Mouse (Mus musculus): ENCODE data around the gene Slc26a8. TPM values are rescaled to one million over a fixed set of nuclear protein-coding genes. Genes with fewer than 3 reads are reported as not detected.

Gene Slc26a8
- polyA plus RNA-seq, 1 experiment from 2014 or later, result 0.58 TPM

- Histone ChIP-seq H3K36me3 (replicated peaks) (peaks cover 90% of the 10 kb centered on the region), H3K4me3 (no peak overlapping the region), H3K9me3 (no peaks in the 10 kb centered on the region), H3K27me3 (ENCODE audit: poor library complexity, severe bottlenecking) (no peaks in the 10 kb centered on the region), H3K4me1 (no peaks in the 10 kb centered on the region), H3K27ac (no peak overlapping the region)
- no peak for DNase-seq (ENCODE audit: extremely low spot score, low spot score)
- WGBS, result 88% methylated on average over 3 of the region's 3 CpGs
Measured at GRCm38 (mm10) chr17:28609543-28609942, 80.5 kb downstream of the Slc26a8 start.

DNA sequence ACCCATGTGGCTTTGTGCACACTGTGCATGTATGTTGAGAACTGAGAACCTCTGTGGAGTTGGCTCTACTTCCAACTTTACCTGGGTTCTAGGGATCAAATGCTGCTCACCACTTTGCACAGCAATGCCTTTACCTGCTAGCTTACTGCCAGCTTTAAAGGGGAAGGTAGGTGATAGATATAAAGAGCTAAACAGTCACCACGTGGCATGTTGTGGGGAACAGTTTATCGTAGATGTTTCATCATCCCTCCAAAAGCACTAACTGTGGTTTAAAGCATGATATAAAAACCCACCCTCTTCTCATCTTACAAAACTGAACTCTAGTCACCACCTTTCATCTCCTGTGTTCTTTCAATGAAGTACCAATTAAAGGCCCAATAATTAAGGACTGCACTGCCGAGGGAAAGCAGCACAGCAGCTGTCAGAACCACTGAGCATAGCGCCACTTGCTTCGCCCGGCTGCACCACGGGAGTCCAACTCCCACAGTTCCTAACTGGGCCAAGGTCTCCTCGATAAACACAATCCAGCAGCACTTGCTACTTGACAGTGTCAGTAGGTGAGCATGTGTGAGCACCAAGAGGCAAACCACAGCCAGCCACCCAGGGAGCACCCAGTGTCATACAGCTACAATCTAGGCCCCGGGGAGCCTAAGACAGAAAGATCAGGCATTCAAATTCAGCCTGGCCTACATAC, 88.3 kb downstream of the Slc26a8 start:
- Histone ChIP-seq H3K36me3 (replicated peaks) (peaks cover 98% of the 10 kb centered on the region), H3K27ac (no peak overlapping the region), H3K4me1 (no peaks in the 10 kb centered on the region), H3K27me3 (ENCODE audit: poor library complexity, severe bottlenecking) (no peaks in the 10 kb centered on the region), H3K9me3 (no peaks in the 10 kb centered on the region), H3K4me3 (no peak overlapping the region)
- no peak for DNase-seq (ENCODE audit: extremely low spot score, low spot score)
- WGBS, result 90% methylated on average over 9 of the region's 9 CpGs

DNA sequence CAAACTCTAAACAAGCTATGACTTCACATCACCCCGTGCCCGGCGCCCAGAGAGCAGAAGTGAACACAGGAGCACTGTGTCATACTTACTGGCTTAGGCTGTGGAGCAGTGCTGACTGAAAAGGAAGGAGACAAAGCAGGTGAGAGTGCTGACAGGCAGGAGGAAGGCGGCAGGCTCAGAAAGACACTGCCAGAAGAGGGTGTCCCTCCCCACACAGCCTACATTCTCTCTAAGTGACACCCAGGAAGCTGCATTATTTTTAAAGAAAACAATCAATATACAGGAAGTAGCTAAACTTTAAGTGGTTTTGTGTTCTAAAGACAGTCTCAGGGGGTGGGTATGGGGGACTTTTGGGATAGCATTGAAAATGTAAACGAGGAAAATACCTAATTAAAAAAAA, 89.3 kb downstream of the Slc26a8 start:
- no peaks in the 10 kb centered on the region for H3K4me1 ChIP-seq
- no peaks in the 10 kb centered on the region for H3K27me3 ChIP-seq (ENCODE audit: poor library complexity, severe bottlenecking)
- no peaks in the 10 kb centered on the region for H3K9me3 ChIP-seq
- 93% methylated on average over 5 of the region's 5 CpGs for WGBS
- H3K36me3 ChIP-seq (replicated peaks), result peaks cover 98% of the 10 kb centered on the region
- no peak for DNase-seq (ENCODE audit: extremely low spot score, low spot score)
- no peak overlapping the region for H3K4me3 ChIP-seq
- no peak overlapping the region for H3K27ac ChIP-seq

- Histone ChIP-seq H3K36me3 (replicated peaks) (peaks cover 97% of the 10 kb centered on the region), H3K27ac (no peak overlapping the region), H3K4me3 (no peak overlapping the region), H3K4me1 (no peaks in the 10 kb centered on the region), H3K9me3 (no peaks in the 10 kb centered on the region), H3K27me3 (ENCODE audit: poor library complexity, severe bottlenecking) (no peaks in the 10 kb centered on the region)
- WGBS, result 91% methylated on average over 4 of the region's 4 CpGs
- no peak for DNase-seq (ENCODE audit: extremely low spot score, low spot score)
Measured at GRCm38 (mm10) chr17:28593965-28594364, 96.1 kb downstream of the Slc26a8 start.

GRCm38 (mm10) chr17:28592998-28593397, 97.0 kb downstream of the Slc26a8 start:
- peak; percentile 74 for DNase-seq (ENCODE audit: extremely low spot score, low spot score)
- H3K4me1 ChIP-seq, result no peaks in the 10 kb centered on the region
- WGBS, result 38% methylated on average over 4 of the region's 4 CpGs
- no peaks in the 10 kb centered on the region for H3K27me3 ChIP-seq (ENCODE audit: poor library complexity, severe bottlenecking)
- H3K27ac ChIP-seq, result no peak overlapping the region
- H3K36me3 ChIP-seq (replicated peaks), result peaks cover 97% of the 10 kb centered on the region
- H3K9me3 ChIP-seq, result no peaks in the 10 kb centered on the region
- H3K4me3 ChIP-seq, result no peak overlapping the region

DNA sequence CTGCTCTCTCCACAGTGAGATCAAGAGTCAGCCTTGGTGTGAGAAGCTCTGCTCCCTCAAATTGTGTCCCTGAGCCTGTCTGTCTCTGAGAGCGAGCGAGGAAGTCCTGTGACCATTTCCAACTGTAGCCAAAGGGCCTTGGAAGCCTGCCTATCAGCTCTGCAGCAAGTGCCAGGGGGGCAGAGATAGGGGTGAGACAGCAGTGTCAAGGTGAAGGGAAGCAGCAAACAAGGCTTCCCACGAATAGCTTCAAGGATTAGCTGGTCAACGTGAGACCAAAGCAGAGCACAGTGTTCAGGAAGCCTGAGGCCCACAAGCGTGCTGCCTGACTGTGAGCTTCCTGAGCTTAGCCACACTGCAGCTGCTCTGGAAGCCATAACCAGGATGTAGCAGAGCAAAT, 98.6 kb downstream of the Slc26a8 start:
- Histone ChIP-seq H3K9me3 (no peaks in the 10 kb centered on the region), H3K36me3 (replicated peaks) (peaks cover 97% of the 10 kb centered on the region), H3K27me3 (ENCODE audit: poor library complexity, severe bottlenecking) (no peaks in the 10 kb centered on the region), H3K4me3 (no peak overlapping the region), H3K27ac (no peak overlapping the region), H3K4me1 (no peaks in the 10 kb centered on the region)
- WGBS, result 93% methylated on average over 5 of the region's 5 CpGs
- no peak for DNase-seq (ENCODE audit: extremely low spot score, low spot score)

DNA sequence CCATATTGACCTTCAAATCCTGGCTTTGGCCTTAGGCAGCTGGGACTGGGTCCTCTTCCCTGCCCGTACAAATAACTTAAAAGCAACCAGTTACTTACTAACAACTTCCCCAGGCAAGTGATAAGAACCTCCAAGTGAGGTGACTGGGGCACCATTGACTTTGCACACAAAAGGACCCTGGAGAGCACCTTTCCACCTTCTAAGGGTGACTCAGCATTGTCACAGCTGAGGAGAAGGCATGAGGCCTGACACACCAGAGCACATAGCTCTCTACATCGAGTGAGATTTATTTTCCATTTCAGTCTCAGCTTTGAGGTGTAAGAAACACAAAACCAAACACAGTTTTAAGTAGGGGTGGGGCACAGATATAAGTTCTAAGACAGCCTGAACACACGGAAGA, 99.4 kb downstream of the Slc26a8 start:
- Histone ChIP-seq H3K4me1 (no peaks in the 10 kb centered on the region), H3K36me3 (replicated peaks) (peaks cover 89% of the 10 kb centered on the region), H3K27ac (no peak overlapping the region), H3K4me3 (no peak overlapping the region), H3K27me3 (ENCODE audit: poor library complexity, severe bottlenecking) (no peaks in the 10 kb centered on the region), H3K9me3 (no peaks in the 10 kb centered on the region)
- WGBS, result 95% methylated on average over 3 of the region's 3 CpGs
- no peak for DNase-seq (ENCODE audit: extremely low spot score, low spot score)

GRCm38 (mm10) chr17:28588591-28588990, 101.4 kb downstream of the Slc26a8 start:
- no peak for DNase-seq (ENCODE audit: extremely low spot score, low spot score)
- Histone ChIP-seq H3K9me3 (no peaks in the 10 kb centered on the region), H3K4me1 (no peaks in the 10 kb centered on the region), H3K27ac (no peak overlapping the region), H3K4me3 (no peak overlapping the region), H3K27me3 (ENCODE audit: poor library complexity, severe bottlenecking) (no peaks in the 10 kb centered on the region), H3K36me3 (replicated peaks) (peaks cover 70% of the 10 kb centered on the region)
- 79% methylated on average over 2 of the region's 2 CpGs for WGBS

Other genes starting within 250 kb of the Slc26a8 start
- gene Fkbp5, start 172.7 kb downstream of the Slc26a8 start, polyA plus RNA-seq (2016; fragmentation: Nextera tagmentation; extraction: Ambion mirVana), result 31.7 and 33.5 TPM in 2 replicates
- not detected in 2 replicates for gene Armc12, start 159.4 kb downstream of the Slc26a8 start, polyA plus RNA-seq (2016; fragmentation: Nextera tagmentation; extraction: Ambion mirVana)
- gene Clpsl2, start 140.8 kb downstream of the Slc26a8 start, polyA plus RNA-seq (2016; fragmentation: Nextera tagmentation; extraction: Ambion mirVana), result not detected in 2 replicates
- not detected in 2 replicates for gene Clps, start 129.5 kb downstream of the Slc26a8 start, polyA plus RNA-seq (2016; fragmentation: Nextera tagmentation; extraction: Ambion mirVana)
- gene Lhfpl5, start 114.6 kb downstream of the Slc26a8 start, polyA plus RNA-seq (2016; fragmentation: Nextera tagmentation; extraction: Ambion mirVana), result 0.41 and 0.45 TPM in 2 replicates
- 128 and 135 TPM in 2 replicates for gene Srpk1, start 67.5 kb downstream of the Slc26a8 start, polyA plus RNA-seq (2016; fragmentation: Nextera tagmentation; extraction: Ambion mirVana)
- 41.2 and 42.2 TPM in 2 replicates for gene Mapk14, start 1.1 kb upstream of the Slc26a8 start, polyA plus RNA-seq (2016; fragmentation: Nextera tagmentation; extraction: Ambion mirVana)
- gene AC170998.1, start 35.9 kb upstream of the Slc26a8 start, polyA plus RNA-seq (2016; fragmentation: Nextera tagmentation; extraction: Ambion mirVana), result 2.6 and 4.3 TPM in 2 replicates
- 8.4 and 8.7 TPM in 2 replicates for gene Mapk13, start 79.1 kb upstream of the Slc26a8 start, polyA plus RNA-seq (2016; fragmentation: Nextera tagmentation; extraction: Ambion mirVana)
- gene Brpf3, start 110.9 kb upstream of the Slc26a8 start, polyA plus RNA-seq (2016; fragmentation: Nextera tagmentation; extraction: Ambion mirVana), result 8.9 and 12.0 TPM in 2 replicates
- gene Pnpla1, start 168.2 kb upstream of the Slc26a8 start, polyA plus RNA-seq (2016; fragmentation: Nextera tagmentation; extraction: Ambion mirVana), result not detected in 2 replicates
- gene 4930539E08Rik, start 225.1 kb upstream of the Slc26a8 start, polyA plus RNA-seq (2016; fragmentation: Nextera tagmentation; extraction: Ambion mirVana), result 0.02 and 0.11 TPM in 2 replicates